In the genomic region with DNA sequence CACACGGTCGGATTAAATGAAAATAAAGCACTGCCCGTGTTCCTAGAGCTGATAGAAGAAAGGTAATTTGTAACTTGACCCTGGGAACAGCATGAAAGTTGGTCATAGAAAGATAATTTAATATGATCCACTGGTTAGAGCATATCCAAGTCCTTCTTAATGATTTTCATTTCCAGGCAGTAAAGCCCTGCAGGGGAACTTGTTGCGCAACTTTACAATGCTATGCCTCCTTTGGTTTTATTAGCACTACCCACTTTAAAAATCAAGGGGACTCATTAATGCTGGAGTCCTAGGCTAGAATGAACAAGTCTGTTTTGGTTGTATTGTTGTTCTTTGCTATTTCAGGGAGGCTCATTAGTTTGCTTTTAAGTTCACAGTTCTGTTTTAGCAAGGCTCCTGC, we compare ENCODE assay signal across 13 mouse cellular contexts.
"Had no signal": no experiment of that assay in that cellular context is flagged by ENCODE, and none has a peak within 500 bp of the region (broad histone marks: within the 10 kb centered on the region; RNA-seq: fewer than 3 reads in every experiment).

No protein-coding gene starts in this region.

- H3K4me2 ChIP-seq: limb, embryonic 13.5 days; liver, embryonic 11.5 days; liver, embryonic 15.5 days; midbrain, embryonic 13.5 days; neural tube, embryonic 15.5 days had no signal

- ATAC-seq: lung, postnatal 0 days; midbrain, embryonic 13.5 days had no signal

- H3K27me3 ChIP-seq: limb, embryonic 13.5 days; liver, embryonic 15.5 days; midbrain, embryonic 13.5 days; neural tube, embryonic 15.5 days had no signal

- H3K4me3 ChIP-seq: limb, embryonic 13.5 days; liver, embryonic 15.5 days; midbrain, embryonic 13.5 days; neural tube, embryonic 15.5 days had no signal

- DNase-seq: layer of hippocampus, adult 9-11 months; layer of hippocampus, postnatal 36 days; lung, adult 2 months; lung, postnatal 36 days; right cerebral cortex, adult 18-20 months; thymus, adult 18-20 months; thymus, postnatal 14 days had no signal

- H3K36me3 ChIP-seq: limb, embryonic 13.5 days; liver, embryonic 15.5 days; midbrain, embryonic 13.5 days; neural tube, embryonic 15.5 days had no signal

- H3K27ac ChIP-seq: limb, embryonic 13.5 days; liver, embryonic 15.5 days; midbrain, embryonic 13.5 days; neural tube, embryonic 15.5 days had no signal

- H3K9ac ChIP-seq: limb, embryonic 13.5 days; liver, embryonic 15.5 days; midbrain, embryonic 13.5 days; neural tube, embryonic 15.5 days had no signal

- H3K9me3 ChIP-seq: limb, embryonic 13.5 days; liver, embryonic 15.5 days; midbrain, embryonic 13.5 days; neural tube, embryonic 15.5 days had no signal

- H3K4me1 ChIP-seq: liver, embryonic 15.5 days had no signal
